Mouse (Mus musculus): ENCODE data around the gene Adamts17.

Adamts17 gene

DNA sequence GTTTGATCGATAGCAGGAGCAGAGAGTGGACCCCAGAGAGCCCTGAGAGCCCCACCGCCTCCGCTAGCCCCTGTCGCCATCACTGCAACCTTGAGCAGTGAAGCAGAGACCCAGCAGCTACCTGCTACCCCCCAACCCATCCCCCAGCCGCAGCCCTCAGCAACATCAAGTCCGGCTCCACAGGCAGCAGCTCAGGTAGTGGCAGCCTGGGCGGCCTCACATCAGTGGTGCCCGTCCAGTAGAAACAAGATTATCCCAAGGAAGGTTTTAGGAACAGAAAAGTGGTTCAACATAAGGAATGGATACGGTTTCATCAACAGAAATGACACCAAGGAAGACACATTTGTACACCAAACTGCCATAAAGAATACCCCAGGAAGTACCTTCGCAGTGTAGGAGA is 243.2 kb downstream of the Adamts17 start:
- CTCF ChIA-PET = no interaction called here

DNA sequence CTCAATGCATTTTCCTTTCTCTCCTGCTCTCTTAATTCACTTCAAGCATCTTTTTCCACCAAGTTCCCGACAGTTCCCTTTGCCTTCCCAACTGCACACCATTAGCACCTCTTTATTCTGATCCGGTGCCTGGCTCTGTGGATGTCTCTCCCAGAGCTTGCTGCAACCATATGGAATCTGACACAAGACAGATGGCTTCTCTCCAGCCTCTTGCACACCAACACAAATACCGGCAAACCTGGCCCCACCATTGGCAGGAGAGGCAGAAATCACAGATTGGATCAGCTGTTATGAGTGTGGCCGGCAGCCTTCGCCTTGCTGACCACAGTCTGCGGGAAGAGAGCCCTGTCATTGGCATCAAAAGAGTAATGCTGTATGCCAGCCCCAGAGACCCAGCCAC is 248.2 kb downstream of the Adamts17 start:
- CTCF ChIA-PET = no interaction called here

DNA sequence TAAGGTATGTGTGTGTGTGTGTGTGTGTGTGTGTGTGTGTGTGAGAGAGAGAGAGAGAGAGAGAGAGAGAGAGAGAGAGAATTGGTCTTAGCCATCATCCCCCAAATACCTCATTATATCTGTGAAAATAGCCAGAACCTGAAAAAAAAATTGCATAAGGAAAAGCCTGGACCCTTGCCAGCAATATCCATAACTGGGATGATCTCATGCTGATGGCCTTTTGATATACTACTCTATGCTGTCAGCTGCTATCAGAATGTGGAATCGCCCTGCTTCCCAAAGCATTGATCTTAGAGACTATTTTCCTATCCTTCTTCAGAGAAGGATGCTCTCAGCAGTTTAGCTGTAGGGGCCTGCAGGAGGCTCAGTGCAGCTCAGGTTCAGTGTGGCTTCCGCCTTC is 257.6 kb downstream of the Adamts17 start:
- CTCF ChIA-PET = no interaction called here

DNA sequence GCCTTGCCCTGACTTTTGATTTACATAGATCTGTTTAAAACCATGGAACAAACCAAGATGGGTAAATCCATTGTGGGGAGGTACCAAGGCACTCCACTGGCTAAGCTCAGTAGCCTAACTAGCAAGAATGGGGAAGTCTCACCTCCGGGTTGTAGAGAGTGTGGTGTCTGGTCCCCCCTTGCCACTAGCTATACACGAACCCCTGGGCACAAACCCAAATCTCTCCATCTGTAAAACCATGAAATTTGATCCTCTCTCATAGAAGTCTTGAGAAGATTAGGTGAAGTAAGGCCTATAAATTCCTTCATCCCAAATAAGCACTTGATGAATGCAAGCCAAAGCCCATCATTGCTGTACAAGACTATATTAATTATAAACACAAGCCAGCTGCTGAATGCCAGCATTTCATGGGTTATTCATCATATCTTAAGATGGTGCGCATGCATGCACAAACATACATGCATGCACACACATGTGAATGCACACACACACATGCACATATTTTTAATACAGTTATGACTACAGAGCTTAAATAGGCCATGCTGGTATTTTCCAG is 262.0 kb downstream of the Adamts17 start:
- CTCF ChIA-PET = no interaction called here

DNA sequence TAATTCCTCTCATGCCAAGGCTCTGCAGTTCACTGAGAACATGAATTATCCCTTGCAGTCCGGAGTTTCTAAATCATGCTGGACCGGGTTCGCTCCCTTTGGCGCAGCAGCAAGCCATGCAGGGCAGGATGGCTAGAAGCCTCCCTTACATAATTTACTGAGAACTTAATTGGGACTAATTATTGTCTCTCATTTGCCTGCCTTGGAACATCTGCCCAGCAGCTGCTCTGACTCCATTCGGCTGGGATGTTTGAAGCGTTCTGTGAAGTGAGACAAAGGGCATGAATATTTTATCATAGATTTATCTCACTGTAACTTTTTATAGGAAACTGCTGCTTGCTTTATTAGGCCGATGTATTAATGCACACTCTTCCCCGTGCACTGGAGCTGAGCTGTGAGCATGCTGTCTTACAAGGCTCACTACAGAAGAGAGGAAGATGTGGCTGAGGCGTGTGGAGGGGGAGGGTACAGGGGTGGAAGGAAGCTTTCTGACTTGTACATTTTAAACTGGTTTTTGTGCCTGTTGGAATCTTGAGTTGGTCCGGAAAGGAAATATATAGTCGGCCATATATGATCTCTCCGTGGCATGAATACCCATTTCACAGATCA is 271.1 kb downstream of the Adamts17 start:
- CTCF ChIA-PET = no interaction called here

DNA sequence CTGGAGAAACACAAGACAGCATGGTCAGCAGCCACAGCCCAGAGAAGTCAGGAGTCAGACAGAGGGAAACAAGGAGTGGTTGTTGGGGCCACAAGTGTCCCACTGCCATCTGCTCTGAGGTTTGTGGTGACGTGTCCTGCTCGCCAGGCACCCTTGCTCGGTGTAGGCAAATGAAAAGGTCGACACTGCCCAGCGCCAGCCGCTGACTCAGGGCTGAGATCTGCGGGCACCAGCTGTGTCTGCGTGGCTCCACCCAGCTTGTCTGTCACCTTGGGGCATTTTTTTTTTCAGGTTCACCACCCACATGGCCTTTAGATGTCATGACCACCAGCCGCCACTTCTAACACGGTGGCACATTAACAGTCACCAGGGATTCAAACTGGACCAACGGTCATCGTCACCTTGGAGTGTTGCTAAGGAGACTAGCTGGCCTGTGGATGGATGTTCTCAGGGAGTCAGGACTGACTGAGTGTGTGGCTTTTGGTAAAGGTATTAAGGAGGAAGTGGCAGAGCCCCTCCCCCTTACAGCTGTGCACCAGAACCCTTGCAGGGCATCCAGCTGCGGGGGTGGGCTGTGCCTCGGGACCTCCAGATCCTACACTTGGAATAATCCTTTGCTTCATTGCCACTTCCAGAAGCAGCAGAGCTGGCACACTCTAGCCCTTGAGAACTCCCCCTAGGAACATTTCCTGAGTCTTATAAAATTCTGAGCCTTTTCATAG is 273.1 kb downstream of the Adamts17 start:
- CTCF ChIA-PET = no interaction called here

DNA sequence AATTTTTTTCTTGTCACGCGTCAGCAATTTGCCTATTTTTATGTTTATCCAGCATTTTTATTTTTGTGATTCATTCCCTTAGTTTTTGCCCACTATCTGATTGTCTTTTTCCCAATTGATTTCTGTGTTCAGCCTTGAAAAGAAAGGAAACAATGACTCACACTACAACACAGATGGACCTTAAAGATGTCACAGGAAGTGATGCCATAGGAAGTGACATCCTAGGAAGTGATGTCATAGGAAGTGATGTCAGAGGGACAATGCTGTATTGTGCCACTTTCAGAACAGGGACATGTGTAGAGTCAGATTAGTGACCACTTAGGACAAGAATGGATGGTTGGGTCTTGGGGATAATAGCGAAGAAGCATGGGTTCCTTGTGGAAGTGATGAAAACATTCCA is 274.5 kb downstream of the Adamts17 start:
- CTCF ChIA-PET = no interaction called here

DNA sequence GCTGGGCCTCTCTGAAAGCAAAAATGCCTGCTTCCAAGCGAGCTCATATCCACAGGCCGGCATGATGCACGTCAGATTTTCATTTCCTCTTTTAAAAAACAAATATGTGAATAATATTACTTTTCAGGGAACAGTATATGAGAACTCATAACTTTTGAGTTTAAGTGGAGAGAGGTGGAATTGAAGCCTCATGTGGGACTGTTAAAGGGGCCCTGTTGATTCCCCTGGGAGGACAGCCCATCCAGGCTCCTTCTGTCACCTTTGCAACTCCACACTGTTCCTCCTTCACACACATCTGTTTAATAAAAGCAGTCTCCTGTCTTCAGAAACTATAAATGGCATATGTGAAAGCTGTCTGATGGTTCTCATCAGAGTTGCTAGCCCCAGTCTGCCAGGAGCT is 275.5 kb downstream of the Adamts17 start:
- CTCF ChIA-PET = no interaction called here

DNA sequence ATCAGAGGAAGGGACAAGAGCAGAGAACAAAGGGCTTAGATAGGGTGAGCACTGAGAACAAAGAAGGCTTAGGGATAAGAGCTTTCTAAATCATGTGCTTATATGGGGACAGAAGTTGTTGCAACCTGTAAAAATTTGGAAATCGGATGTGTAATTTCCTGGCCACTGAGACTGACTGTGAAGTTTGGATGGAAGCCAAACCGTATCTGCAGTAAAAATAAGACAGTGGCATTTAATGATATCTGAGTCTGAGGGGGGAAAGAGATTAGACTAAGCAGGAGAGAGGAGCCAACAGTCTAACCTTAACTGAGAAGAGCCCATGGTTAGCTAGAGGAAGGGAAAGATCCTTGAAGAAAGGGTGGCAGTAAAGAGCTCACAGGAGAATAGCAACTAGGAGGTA is 295.6 kb downstream of the Adamts17 start:
- CTCF ChIA-PET = no interaction called here

DNA sequence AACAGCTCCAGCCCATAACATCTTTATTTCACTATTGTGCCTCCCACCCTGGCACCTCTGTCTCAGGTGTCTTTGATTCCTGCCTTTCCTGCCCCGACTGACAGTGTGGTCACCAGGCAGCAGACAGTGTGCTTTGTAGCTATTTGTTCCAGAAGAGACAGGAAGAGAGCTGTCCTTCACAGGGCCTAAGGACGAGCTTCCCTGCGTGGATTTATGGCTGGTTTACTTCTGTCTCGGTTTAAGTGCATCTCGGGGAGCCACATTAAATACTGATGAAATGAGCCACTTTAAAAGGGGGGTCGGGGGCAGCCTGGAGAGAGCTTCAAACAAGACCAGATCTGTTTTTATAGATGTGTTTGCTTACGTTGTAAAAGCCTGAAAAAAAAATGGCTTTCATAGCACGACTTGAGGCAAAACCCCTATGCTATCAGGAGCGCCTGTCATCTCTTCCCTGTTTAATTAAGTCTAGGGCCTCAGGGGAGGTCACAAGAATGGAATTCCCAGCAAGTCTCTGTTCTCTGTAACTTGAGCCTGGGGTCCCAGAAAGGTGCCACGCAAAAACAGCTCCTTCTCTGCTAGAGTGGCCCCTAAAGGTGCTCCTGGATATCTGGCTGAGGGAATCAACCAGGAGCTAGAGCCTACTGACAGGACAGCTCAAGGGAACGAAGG is 302.9 kb downstream of the Adamts17 start:
- CTCF ChIA-PET = no interaction called here

DNA sequence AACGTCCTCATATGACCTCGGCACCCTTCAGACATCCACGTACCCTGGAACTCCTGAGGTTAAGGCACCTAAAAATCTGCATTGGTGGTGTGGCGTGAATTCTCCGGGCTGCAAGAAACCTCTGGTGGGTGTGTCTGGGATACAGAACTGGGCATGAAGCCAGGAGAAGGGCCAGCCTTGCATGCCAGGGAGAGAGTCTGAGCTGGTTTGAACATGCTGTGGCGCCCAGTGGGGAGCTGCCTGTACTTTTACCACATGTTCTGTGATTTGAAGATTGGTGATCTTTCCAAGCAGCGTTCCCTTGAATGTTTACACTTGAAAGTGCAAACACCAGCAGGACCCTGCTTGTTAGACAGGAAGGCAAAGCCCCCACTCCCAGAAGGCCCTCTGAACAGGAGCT is 306.2 kb downstream of the Adamts17 start:
- CTCF ChIA-PET = no interaction called here

DNA sequence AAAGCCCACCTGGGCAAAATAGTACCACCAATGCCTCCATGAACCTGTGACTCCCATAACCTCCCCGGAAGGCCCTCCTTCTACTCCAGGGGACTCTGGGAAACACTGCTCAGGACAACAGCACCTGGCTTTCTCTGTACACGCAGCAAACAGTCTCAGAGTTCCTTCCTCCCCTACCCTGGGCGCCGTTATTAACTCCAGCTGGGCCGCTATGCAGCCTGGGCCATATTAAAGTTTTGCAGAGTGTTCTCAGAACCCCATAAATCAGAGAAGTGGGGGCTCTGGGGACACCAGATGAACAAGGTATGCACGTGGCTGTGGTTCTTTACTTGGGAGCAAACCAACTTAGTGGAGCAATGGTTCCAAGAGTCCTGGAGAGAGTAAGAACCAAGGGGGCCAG is 306.6 kb downstream of the Adamts17 start:
- CTCF ChIA-PET = no interaction called here

DNA sequence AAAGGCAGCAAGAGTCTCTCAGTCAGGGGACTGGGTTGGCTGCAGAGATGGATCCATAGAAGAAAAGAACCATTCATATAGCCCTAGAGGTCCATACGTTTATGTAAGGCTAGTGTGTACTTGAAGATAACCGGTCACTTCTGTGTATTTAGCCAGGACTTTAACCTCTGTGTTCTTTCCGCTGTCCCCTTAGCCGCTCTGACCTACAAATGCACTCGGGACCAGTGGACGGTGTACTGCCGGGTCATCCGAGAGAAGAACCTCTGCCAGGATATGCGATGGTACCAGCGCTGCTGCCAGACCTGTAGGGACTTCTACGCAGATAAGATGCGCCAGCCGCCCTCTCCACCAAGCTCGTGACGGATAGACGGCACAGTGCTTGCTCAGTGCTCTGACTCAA is 310.2 kb downstream of the Adamts17 start:
- CTCF ChIA-PET = no interaction called here

DNA sequence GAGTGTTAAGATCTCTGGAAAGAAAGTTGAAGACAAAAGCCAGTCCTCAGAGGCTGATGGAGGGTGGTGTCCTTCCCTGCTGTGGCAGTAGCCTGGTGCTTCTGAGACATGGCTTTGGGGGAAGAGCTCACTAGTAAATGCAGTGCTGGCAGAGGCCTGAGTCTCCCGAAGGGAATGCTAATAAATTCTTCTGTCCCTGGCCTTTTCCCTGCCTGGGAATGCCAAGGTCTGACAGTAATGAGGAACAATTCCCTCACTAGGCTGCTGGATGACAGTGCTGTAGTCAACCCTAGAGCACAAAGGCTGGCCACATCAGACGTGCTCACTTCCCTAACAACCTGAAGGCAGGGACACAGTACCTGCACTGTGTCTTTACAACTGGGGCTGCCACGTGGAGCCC is 313.1 kb downstream of the Adamts17 start:
- CTCF ChIA-PET = no interaction called here

DNA sequence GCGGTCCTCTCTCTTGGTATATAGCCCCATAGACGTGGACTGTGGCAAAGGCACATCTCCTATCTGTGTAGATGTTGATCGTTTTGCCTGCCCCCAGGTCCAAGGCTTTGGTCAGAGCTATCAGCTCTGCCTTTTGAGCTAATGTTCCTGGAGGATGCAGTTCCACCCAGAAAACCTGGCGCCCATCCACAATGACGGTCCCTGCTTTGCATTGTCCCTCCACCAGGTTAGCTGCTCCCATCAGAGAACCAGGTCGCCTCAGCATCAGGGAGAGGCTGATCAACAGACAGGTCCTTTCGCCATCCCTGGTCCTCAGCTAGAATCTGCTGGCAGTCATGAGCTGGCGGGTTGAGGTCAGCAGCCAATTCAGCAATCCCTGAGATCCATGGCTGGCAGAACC is 322.6 kb downstream of the Adamts17 start:
- CTCF ChIA-PET = no interaction called here

DNA sequence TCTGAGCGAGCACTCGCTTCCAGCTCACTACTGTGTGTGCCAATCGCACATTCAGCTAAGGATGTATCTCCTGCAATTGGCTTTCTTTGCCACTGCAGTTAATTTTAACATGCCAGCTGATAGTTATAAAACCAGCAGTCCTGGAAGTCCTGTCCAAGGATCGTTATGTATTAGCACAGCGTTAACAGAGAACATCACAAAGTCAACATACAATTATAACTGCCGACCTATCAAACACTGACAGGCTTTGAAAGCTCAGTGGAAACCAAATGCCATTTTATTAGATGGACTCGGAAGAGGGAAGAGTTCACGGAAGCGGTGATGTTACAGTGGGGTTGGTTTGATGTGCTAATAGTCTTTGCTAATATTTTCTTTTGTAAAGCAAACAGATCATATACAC is 328.8 kb downstream of the Adamts17 start:
- CTCF ChIA-PET = no interaction called here

DNA sequence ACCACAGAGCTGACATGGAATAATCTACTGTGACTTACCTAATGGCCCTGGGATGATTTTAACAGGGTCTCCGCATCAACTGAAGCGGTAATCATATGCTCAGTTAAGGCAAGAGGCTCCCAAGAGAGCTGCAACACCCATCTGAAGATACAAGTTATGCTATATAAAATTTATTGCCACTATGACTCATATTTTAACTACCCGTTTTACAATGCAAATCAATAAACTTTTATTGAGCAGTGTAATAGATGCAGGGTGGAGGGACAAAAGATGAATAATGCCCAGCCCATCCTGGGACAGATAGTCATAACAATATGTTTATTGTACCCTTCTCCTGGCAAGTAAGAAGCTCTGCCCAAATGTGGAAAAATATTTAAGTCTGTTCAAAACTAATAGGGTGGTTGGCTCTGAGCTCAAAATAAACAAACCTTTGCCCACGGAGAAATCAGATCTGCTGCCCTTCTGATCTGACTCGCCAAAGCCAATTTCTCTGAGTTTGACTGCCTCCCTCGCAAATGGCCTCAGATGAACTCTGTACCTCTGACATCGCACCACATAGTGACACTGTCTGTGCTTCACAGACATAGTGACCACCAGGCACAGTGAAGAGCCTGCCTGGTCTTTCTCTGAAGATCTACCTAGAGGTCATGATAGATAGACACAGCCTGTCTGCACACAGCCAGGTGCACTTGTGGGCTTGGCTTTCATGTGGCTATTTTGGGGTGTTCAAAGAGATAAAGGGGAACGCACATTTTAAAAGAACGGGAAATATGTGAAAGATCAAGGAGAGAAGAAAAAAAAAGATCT is 329.4 kb downstream of the Adamts17 start:
- CTCF ChIA-PET = no interaction called here

DNA sequence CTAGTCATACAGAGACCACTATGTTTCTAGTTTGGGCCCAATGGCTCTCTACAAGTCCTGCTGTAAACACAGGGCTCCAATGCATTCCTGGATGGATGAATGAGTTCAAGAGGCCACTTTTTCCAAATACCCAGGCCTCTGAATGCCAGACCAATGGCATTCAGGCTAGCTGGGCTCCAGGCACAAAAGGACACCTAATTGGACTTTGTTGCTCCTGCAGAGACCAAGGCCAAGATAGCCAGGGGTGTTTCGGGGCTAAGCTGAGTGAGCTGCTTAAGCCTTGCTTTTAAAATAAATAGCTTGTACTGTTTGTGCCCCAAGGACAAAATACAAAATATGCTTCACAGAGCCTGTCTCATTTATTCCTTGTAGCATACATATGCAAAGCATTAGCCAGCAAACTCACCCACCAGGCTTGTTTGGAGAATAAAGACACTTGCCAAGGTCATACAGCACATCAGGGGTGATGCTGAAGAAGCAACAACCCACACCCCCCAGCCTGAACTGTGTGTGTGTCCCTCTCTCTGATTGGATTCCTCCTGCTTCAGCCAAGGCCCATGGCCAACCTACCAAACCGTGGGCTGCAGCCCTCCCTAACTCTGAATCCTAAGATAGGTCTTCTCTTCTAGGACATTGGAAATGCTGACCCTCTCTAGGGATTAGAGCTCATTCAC is 334.1 kb downstream of the Adamts17 start:
- CTCF ChIA-PET = no interaction called here

DNA sequence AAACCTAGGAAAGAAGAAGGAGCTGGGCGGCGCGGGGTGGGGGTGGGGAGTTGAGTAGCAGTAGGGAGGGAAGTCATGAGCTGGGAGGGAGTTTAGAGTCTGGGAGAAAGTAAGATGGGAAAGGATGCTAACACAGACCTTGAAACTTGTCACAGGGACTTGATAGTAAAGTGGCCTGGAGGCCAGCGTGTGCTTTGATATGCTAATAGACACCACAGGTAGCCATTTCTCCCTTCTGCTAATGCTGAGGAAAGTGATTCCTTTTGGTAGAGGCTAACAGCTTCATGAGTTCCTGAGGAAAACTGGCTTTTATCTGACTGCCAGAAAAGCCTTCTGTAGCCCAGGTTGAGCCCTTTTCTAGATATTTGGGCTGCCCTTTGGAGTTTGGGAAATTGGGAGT is 344.3 kb downstream of the Adamts17 start:
- CTCF ChIA-PET = no interaction called here

DNA sequence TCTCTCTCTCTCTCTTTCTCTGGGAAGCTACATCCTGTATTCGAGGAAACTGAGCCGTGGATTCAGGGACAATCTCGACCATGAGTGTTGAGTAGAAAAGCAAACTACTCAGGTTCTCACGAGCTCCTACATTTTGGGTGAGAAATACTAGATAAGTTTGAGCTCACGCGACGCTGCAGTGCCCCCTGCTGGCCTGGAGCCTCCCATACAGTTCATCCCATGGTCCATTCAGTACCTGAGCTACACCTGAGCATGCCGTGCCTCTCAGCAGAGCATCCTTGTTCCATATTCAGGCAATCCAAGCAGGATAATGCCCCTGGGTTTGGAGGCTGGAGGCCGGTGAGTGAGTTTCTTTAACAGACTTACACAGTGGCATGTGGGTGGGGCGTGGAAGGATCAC is 359.9 kb downstream of the Adamts17 start:
- CTCF ChIA-PET = interaction anchor here (0.7 kb wide), 1 partner anchor 15 kb away, joined by 15 read pairs; no protein-coding TSS in a partner anchor

Measured in spleen, embryonic (tissue).